Mouse (Mus musculus) limb, embryonic 11.5 days (tissue): Measurements from ENCODE around the gene Zcchc8. TPM values are rescaled to one million over a fixed set of nuclear protein-coding genes. Genes with fewer than 3 reads are reported as not detected.

ENCODE experiments used
- ATAC-seq: fragments of 200-750 bp; cut with Nextera tagmentation; 2 replicates; pipeline ENCODE4 v1.8.0; 2017; ENCODE audit warnings: low read depth; ENCODE audit not compliant: insufficient number of reproducible peaks, low FRiP score, low TSS enrichment
- DNase-seq: peaks from one replicate; pipeline ENCODE4 v3.0.0-alpha.2; 2015; ENCODE audit warnings: low spot score
- H3K27ac ChIP-seq: fragments of 300-500 bp; sonication (generic); replicated peaks from 2 replicates; pipeline ENCODE4 v1.5.1; 2014; ENCODE audit warnings: low read depth, mild to moderate bottlenecking, low read length
- H3K27me3 ChIP-seq: fragments of 300-500 bp; sonication (generic); 2 replicates; pipeline ENCODE4 v1.6.1; 2014; ENCODE audit warnings: mild to moderate bottlenecking, low read length, mixed read lengths; ENCODE audit not compliant: control insufficient read depth, insufficient read depth
- H3K36me3 ChIP-seq: fragments of 300-500 bp; sonication (generic); 2 replicates; pipeline ENCODE4 v1.6.1; 2014; ENCODE audit warnings: mild to moderate bottlenecking, low read length, moderate library complexity, mixed read lengths; ENCODE audit not compliant: control insufficient read depth, insufficient read depth
- H3K4me1 ChIP-seq: fragments of 300-500 bp; sonication (generic); 2 replicates; pipeline ENCODE4 v1.6.1; 2014; ENCODE audit warnings: low read length, mixed read lengths; ENCODE audit not compliant: control insufficient read depth, insufficient read depth
- H3K4me2 ChIP-seq: fragments of 300-500 bp; sonication (generic); 2 replicates; pipeline ENCODE4 v1.6.1; 2014; ENCODE audit warnings: low read depth, mild to moderate bottlenecking, moderate library complexity; ENCODE audit not compliant: severe bottlenecking
- H3K4me3 ChIP-seq: fragments of 300-500 bp; sonication (generic); 2 replicates; pipeline ENCODE4 v1.5.1; 2014; ENCODE audit warnings: low read depth, low read length
- H3K9ac ChIP-seq: fragments of 300-500 bp; sonication (generic); 2 replicates; pipeline ENCODE4 v1.6.1; 2014; ENCODE audit warnings: mild to moderate bottlenecking, low read length
- H3K9me3 ChIP-seq: fragments of 300-500 bp; sonication (generic); 2 replicates; pipeline ENCODE4 v1.6.1; 2016; ENCODE audit warnings: low read length; ENCODE audit not compliant: control insufficient read depth
- WGBS: fragments of 180-500 bp; shearing (Covaris S2); extraction: QIAGEN DNeasy Blood & Tissue Kit; methylation state at CpG from one replicate; pipeline ENCODE4 v1.1.7; 2014; 5-methylcytosine and 5-hydroxymethylcytosine counted together
- polyA plus RNA-seq: library from polyadenylated mRNA; unstranded; fragments of >200 nt; fragmentation: Nextera tagmentation; extraction: Ambion mirVana; gene quantifications from 2 replicates; pipeline ENCODE4 v1.2.1, GENCODE M21; 2014

Zcchc8 gene
- polyA plus RNA-seq, 1 experiment from 2014 or later = 100 TPM

- Histone ChIP-seq H3K4me1 (peaks cover 7% of the 10 kb centered on the region), H3K4me2 (no peak overlapping the region), H3K27ac (no peak overlapping the region), H3K36me3 (no peaks in the 10 kb centered on the region), H3K27me3 (no peaks in the 10 kb centered on the region), H3K9ac (no peak overlapping the region), H3K4me3 (no peak overlapping the region), H3K9me3 (no peaks in the 10 kb centered on the region)
- ATAC-seq (no peak), DNase-seq (no peak)
- 86% methylated on average over 7 of the region's 7 CpGs for WGBS
These were observed 54.9 kb downstream of the Zcchc8 start for GRCm38 (mm10) chr5:123665956-123666355.

GRCm38 (mm10) chr5:123664329-123664728 lies 56.6 kb downstream of the Zcchc8 start:
- ATAC-seq (no peak), DNase-seq (no peak)
- Histone ChIP-seq H3K27me3 (no peaks in the 10 kb centered on the region), H3K9ac (no peak overlapping the region), H3K9me3 (no peaks in the 10 kb centered on the region), H3K4me2 (no peak overlapping the region), H3K36me3 (no peaks in the 10 kb centered on the region), H3K4me1 (no peaks in the 10 kb centered on the region), H3K4me3 (no peak overlapping the region), H3K27ac (no peak overlapping the region)
- WGBS = 58% methylated on average over 7 of the region's 7 CpGs

- DNase-seq (no peak), ATAC-seq (no peak)
- no peaks in the 10 kb centered on the region for H3K9me3 ChIP-seq
- no peaks in the 10 kb centered on the region for H3K27me3 ChIP-seq
- WGBS = 55% methylated on average over 9 of the region's 9 CpGs
- no peak overlapping the region for H3K9ac ChIP-seq
- no peak overlapping the region for H3K4me3 ChIP-seq
- no peak overlapping the region for H3K27ac ChIP-seq
- no peaks in the 10 kb centered on the region for H3K36me3 ChIP-seq
- H3K4me2 ChIP-seq = no peak overlapping the region
- no peaks in the 10 kb centered on the region for H3K4me1 ChIP-seq
These were observed 58.8 kb downstream of the Zcchc8 start for GRCm38 (mm10) chr5:123662059-123662458.

GRCm38 (mm10) chr5:123661602-123662001 lies 59.3 kb downstream of the Zcchc8 start:
- Histone ChIP-seq H3K27ac (no peak overlapping the region), H3K27me3 (no peaks in the 10 kb centered on the region), H3K4me3 (no peak overlapping the region), H3K9ac (no peak overlapping the region), H3K36me3 (no peaks in the 10 kb centered on the region), H3K4me1 (no peaks in the 10 kb centered on the region), H3K9me3 (no peaks in the 10 kb centered on the region), H3K4me2 (no peak overlapping the region)
- 82% methylated on average over 3 of the region's 3 CpGs for WGBS
- ATAC-seq = no peak
- DNase-seq = no peak

- 48% methylated on average over 7 of the region's 7 CpGs for WGBS
- Histone ChIP-seq H3K27me3 (no peaks in the 10 kb centered on the region), H3K36me3 (no peaks in the 10 kb centered on the region), H3K4me1 (no peaks in the 10 kb centered on the region), H3K9me3 (no peaks in the 10 kb centered on the region), H3K4me2 (no peak overlapping the region), H3K27ac (no peak overlapping the region), H3K9ac (no peak overlapping the region), H3K4me3 (no peak overlapping the region)
- DNase-seq (no peak), ATAC-seq (no peak)
These were observed 63.2 kb downstream of the Zcchc8 start for GRCm38 (mm10) chr5:123657651-123658050.

GRCm38 (mm10) chr5:123654937-123655336 lies 66.0 kb downstream of the Zcchc8 start:
- H3K36me3 ChIP-seq = no peaks in the 10 kb centered on the region
- 85% methylated on average over 5 of the region's 5 CpGs for WGBS
- H3K27ac ChIP-seq = no peak overlapping the region
- ATAC-seq (no peak), DNase-seq (no peak)
- no peak overlapping the region for H3K9ac ChIP-seq
- no peaks in the 10 kb centered on the region for H3K9me3 ChIP-seq
- H3K4me1 ChIP-seq = no peaks in the 10 kb centered on the region
- no peaks in the 10 kb centered on the region for H3K27me3 ChIP-seq
- no peak overlapping the region for H3K4me2 ChIP-seq
- no peak overlapping the region for H3K4me3 ChIP-seq

DNA sequence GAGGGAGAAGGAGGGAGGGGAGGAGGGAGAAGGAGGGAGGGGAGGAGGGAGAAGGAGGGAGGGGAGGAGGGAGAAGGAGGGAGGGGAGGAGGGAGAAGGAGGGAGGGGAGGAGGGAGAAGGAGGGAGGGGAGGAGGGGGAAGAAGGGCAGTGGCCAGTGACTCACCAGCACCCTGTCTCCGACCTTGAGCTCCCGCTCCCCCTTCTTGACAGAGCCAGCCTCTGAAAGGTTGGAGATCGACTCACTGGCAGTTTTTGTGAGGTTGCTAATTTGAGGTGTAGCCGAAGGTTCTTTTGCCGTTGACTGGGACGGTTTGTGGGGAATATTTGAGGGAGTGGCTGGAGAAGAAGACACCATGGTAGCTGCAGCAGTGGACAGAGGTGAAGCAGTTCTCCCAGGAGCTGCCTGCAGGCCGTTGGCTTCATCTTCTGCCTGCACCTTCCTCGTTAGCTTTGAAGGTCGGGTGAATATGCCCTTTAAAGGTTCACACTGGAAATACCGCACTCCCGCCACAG lies 67.6 kb downstream of the Zcchc8 start:
- Histone ChIP-seq H3K27me3 (no peaks in the 10 kb centered on the region), H3K4me1 (no peaks in the 10 kb centered on the region), H3K9ac (no peak overlapping the region), H3K4me2 (no peak overlapping the region), H3K4me3 (no peak overlapping the region), H3K27ac (no peak overlapping the region), H3K9me3 (no peaks in the 10 kb centered on the region), H3K36me3 (no peaks in the 10 kb centered on the region)
- DNase-seq (no peak), ATAC-seq (no peak)
- 84% methylated on average over 11 of the region's 11 CpGs for WGBS

GRCm38 (mm10) chr5:123650825-123651224 lies 70.1 kb downstream of the Zcchc8 start:
- Histone ChIP-seq H3K9ac (no peak overlapping the region), H3K4me3 (no peak overlapping the region), H3K4me2 (no peak overlapping the region), H3K27ac (no peak overlapping the region), H3K4me1 (no peaks in the 10 kb centered on the region), H3K27me3 (no peaks in the 10 kb centered on the region), H3K36me3 (no peaks in the 10 kb centered on the region), H3K9me3 (no peaks in the 10 kb centered on the region)
- ATAC-seq (no peak), DNase-seq (no peak)
- WGBS = 70% methylated on average over 2 of the region's 2 CpGs
